Mouse (Mus musculus) small intestine, adult 2 months (tissue): ENCODE data around the gene Adh1. TPM values are rescaled to one million over a fixed set of nuclear protein-coding genes. Genes with fewer than 3 reads are reported as not detected.

Experiments
- H3K27ac ChIP-seq: fragments of 200-500 bp; 2 replicates; pipeline ENCODE4 v1.5.1; 2012; ENCODE audit warnings: low read depth, low read length, control low read depth, inconsistent platforms; ENCODE audit not compliant: insufficient read depth
- H3K27me3 ChIP-seq: fragments of 200-500 bp; 2 replicates; pipeline ENCODE4 v1.6.1; 2012; ENCODE audit warnings: mild to moderate bottlenecking, moderate library complexity, low read length, inconsistent platforms; ENCODE audit not compliant: control insufficient read depth, insufficient read depth
- H3K36me3 ChIP-seq: fragments of 200-500 bp; 2 replicates; pipeline ENCODE4 v1.6.1; 2012; ENCODE audit warnings: mild to moderate bottlenecking, low read length, control low read depth, inconsistent platforms; ENCODE audit not compliant: control insufficient read depth, insufficient read depth
- H3K4me1 ChIP-seq: fragments of 200-500 bp; 2 replicates; pipeline ENCODE4 v1.6.1; 2012; ENCODE audit warnings: low read length, inconsistent platforms, mixed read lengths; ENCODE audit not compliant: control insufficient read depth, insufficient read depth, insufficient read length
- H3K4me3 ChIP-seq: fragments of 200-500 bp; 2 replicates; pipeline ENCODE4 v1.5.1; 2012; ENCODE audit warnings: low read depth, mild to moderate bottlenecking, control low read depth, inconsistent platforms, low read length, moderate library complexity
- CTCF ChIP-seq: fragments of 200-500 bp; IDR thresholded peaks from 2 replicates; pipeline ENCODE4 v1.5.1; 2012; ENCODE audit warnings: low read depth, mild to moderate bottlenecking, control low read depth, inconsistent platforms, low read length, moderate library complexity, mixed read lengths; ENCODE audit not compliant: insufficient replicate concordance, insufficient read length; ENCODE audit errors: extremely low read depth
- POLR2A ChIP-seq: fragments of 200-500 bp; IDR thresholded peaks from 2 replicates; pipeline ENCODE4 v1.6.1; 2012; ENCODE audit warnings: low read depth, mild to moderate bottlenecking, control low read depth, inconsistent platforms, low read length, moderate library complexity
- WGBS: fragments of 180-500 bp; shearing (Covaris S2); methylation state at CpG from one replicate; pipeline ENCODE4 v1.1.7; 2018; 5-methylcytosine and 5-hydroxymethylcytosine counted together
- polyA plus RNA-seq: library from polyadenylated mRNA; depleted of rRNA; stranded (reverse); fragments of >200 nt; gene quantifications from 2 replicates; pipeline ENCODE4 v1.2.3, GENCODE M21; 2012

The Adh1 gene
- polyA plus RNA-seq, 1 experiment: 137 TPM

DNA sequence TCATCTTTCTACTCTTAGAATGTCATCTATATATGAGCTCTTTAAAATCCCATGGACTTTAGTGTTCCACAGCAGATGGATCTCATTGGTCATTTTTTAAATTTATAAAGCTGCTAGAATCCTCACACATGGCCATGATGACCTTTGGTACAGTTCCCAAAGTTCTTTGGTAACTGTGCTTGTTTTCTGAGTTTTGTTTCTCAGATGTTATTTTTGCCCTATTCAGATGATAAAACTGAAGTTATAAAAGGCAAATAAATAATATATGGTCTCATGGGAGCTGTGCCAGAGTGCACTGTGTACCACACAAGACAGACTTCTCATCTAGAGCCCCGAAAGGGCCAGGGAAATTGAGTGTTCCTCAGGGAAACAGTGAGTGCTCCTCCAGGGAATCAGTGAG lies 31.3 kb upstream of the Adh1 start:
- Histone ChIP-seq H3K27me3 (no peaks in the 10 kb centered on the region), H3K4me1 (peaks cover 27% of the 10 kb centered on the region), H3K4me3 (no peak overlapping the region), H3K36me3 (no peaks in the 10 kb centered on the region), H3K27ac (no peak overlapping the region)
- TF ChIP-seq CTCF (no peak), POLR2A (no peak)
- 69% methylated on average over 1 of the region's 1 CpGs for WGBS

DNA sequence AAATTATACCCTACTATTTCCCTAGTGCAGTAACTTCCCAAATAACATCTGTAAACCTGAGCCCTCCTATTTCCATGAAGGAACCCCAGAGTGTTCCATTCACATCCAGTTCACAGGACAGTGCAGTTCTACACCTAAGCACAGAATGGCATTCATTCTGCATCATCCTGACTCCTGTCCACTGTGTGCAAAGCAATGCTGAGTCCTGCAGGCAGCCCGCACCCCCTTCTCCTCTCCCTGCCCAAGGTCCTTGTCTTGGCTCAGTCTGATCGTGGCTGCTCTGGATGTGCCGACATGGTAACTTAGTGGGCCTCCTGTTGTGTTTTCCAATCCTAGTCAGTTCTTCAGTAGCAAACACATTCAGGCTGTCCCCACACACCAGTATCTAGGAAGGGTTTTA lies 30.5 kb upstream of the Adh1 start:
- WGBS: 64% methylated on average over 3 of the region's 3 CpGs
- peak overlapping the region; percentile 66; the same call in 1 of the 2 replicates for H3K27ac ChIP-seq
- H3K4me3 ChIP-seq: no peak overlapping the region
- no peak for TF ChIP-seq CTCF
- TF ChIP-seq POLR2A: no peak
- no peaks in the 10 kb centered on the region for H3K27me3 ChIP-seq
- H3K4me1 ChIP-seq: peaks cover 20% of the 10 kb centered on the region
- no peaks in the 10 kb centered on the region for H3K36me3 ChIP-seq

DNA sequence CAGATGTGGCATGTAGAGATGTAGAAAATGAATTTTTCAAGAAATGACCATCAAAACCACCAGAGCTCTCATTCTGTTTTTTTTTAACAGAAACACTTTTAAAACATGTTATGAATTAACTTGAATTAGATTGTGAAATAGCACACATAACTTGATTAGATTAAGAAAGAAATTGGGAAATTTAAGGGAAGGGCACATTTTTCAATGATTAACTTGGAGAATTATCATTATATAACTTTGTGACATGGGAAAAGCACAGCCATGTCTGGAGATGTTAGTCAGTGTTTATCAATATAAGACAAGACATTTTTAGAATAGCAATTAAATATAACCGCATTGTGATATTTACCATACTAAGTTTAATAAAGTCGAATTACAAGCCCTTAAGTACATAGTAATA lies 29.3 kb upstream of the Adh1 start:
- WGBS: 40% methylated on average over 2 of the region's 2 CpGs
- H3K4me1 ChIP-seq: peaks cover 9% of the 10 kb centered on the region
- no peak for TF ChIP-seq POLR2A
- no peak for TF ChIP-seq CTCF

DNA sequence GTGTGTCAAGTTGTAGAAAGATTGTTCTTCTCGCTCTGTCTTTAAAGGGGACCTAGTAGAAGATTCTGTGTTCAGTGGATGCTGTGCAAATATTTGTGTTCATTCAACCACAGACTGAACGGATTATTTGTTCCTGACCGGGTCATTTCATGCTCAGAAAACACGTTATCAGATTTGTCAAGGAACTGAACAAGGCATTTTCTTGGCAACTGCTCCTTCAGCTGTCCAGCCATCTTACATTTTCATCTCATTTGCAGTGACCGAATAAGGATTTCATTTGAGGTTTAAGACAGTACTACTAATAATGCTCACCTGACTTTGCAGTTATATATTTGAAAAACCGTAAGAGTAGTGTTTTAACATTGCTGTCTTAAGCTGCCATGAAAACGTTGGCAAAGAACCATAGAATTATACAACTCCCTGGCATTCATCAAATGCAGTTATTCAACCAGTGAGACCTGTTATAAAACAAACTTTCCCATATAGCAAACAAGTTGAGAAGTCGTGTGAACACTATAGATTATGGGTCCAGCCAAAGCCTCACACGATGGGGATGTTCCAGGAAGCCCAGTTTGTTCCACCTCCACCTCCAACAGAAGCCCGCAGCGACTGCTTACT lies 24.1 kb upstream of the Adh1 start:
- TF ChIP-seq POLR2A: no peak
- TF ChIP-seq CTCF: no peak
- Histone ChIP-seq H3K36me3 (no peaks in the 10 kb centered on the region), H3K4me1 (peaks cover 11% of the 10 kb centered on the region; the same call in 1 of the 2 replicates), H3K27me3 (no peaks in the 10 kb centered on the region), H3K27ac (no peak overlapping the region), H3K4me3 (no peak overlapping the region)
- WGBS: 68% methylated on average over 11 of the region's 11 CpGs

More for the DNA sequence above, 29.3 kb upstream of the Adh1 start:
- Histone ChIP-seq H3K27me3 (no peaks in the 10 kb centered on the region), H3K4me3 (no peak overlapping the region), H3K27ac (no peak overlapping the region), H3K36me3 (no peaks in the 10 kb centered on the region)

DNA sequence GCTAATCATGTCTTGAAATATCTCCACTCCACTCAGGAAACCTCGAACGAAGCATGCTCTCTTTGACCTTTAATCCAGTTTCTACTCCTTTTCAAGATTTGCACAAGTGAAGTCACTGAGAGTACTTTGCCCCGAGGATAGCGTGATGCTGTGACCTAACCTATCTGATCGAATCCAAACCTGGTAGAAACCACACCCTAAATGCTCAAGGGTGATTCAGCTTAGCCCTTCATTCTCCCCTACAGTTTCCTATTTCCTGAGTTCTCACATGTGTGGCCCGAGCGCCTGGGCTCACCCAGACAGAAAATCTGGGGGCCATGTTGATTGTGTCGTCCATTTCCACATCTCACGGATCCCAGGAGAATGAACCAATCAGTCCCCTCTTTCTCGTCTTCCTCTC lies 22.7 kb upstream of the Adh1 start:
- Histone ChIP-seq H3K27me3 (no peaks in the 10 kb centered on the region), H3K4me1 (peaks cover 17% of the 10 kb centered on the region; the same call in 1 of the 2 replicates), H3K36me3 (no peaks in the 10 kb centered on the region), H3K4me3 (no peak overlapping the region), H3K27ac (peak overlapping the region; percentile 81; the same call in 1 of the 2 replicates)
- TF ChIP-seq CTCF: no peak
- TF ChIP-seq POLR2A: no peak
- 49% methylated on average over 10 of the region's 10 CpGs for WGBS

DNA sequence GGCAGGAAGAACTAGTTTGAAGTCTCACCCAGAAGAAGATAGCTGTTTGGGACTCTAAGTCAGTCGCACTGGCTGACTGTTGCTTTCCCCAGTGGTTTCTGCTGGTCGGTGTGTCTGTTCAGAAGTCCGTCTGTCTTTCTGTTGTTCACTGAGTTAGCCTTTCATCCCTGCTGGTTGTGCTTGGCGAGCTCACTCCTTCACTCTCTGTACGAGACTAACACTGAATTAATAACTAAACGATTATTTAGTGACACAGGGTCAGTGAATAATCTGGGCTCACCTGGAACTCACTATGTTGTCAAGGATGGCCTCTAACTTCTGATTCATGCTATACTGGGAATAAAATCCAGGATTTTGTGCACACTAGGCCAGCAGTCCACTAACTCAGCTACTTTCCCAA lies 21.3 kb upstream of the Adh1 start:
- Histone ChIP-seq H3K27me3 (no peaks in the 10 kb centered on the region), H3K36me3 (no peaks in the 10 kb centered on the region), H3K4me1 (peaks cover 26% of the 10 kb centered on the region; the same call in 1 of the 2 replicates), H3K27ac (no peak overlapping the region), H3K4me3 (no peak overlapping the region)
- no peak for TF ChIP-seq POLR2A
- TF ChIP-seq CTCF: no peak
- WGBS: 84% methylated on average over 6 of the region's 6 CpGs

DNA sequence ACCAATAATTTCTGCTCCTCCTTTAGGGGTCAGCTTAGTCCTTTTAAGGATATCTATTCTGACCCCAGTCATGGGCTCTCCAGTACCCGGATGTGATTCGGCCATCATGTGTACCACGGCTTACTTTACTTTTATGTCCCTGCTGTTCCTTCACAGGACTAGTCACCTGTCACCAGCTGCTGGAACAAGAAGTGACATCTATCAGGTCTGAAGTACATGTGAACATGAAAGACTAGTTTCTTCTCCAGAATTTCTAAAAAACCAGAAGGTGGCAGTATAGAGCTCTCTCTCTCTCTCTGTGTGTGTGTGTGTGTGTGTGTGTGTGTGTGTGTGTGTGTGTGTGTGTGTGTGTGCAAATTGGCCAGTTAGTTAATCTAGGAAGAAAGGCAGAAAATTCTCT lies 20.4 kb upstream of the Adh1 start:
- Histone ChIP-seq H3K36me3 (no peaks in the 10 kb centered on the region), H3K4me1 (peaks cover 28% of the 10 kb centered on the region; the same call in 1 of the 2 replicates), H3K27me3 (no peaks in the 10 kb centered on the region), H3K4me3 (no peak overlapping the region), H3K27ac (peak overlapping the region; percentile 92; the same call in 1 of the 2 replicates)
- 50% methylated on average over 3 of the region's 3 CpGs for WGBS
- no peak for TF ChIP-seq POLR2A
- TF ChIP-seq CTCF: no peak

DNA sequence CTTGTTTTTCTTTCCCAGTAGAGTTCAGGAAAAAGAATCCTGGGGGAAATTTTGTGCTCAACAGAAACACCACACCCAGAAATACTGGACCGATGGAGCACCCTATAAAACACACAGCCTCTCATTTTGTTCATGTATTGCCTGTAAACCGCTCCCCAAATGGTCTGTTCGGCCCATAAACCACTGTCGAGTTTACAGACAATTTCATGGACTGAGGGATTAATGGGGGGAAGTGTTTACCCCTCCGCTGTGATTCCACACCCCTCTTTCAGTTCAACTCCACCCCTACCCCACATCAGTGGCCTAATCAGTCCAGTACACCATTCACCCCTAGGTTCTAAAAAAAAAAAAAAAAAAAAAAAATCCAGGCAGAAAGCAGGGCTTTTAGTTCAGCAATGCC lies 19.8 kb upstream of the Adh1 start:
- Histone ChIP-seq H3K27ac (peak overlapping the region; percentile 92), H3K27me3 (no peaks in the 10 kb centered on the region), H3K4me1 (peaks cover 28% of the 10 kb centered on the region; the same call in 1 of the 2 replicates), H3K4me3 (no peak overlapping the region), H3K36me3 (no peaks in the 10 kb centered on the region)
- 22% methylated on average over 5 of the region's 5 CpGs for WGBS
- TF ChIP-seq CTCF: no peak
- TF ChIP-seq POLR2A: no peak
